In genomic region chr5:97065746-97066145, GRCm38 (mm10) we compare ENCODE assay signal across 15 mouse cellular contexts.
"Had no signal": no experiment of that assay in that cellular context is flagged by ENCODE, and none has a peak within 500 bp of the region (broad histone marks: within the 10 kb centered on the region; RNA-seq: fewer than 3 reads in every experiment).

No protein-coding gene starts in this region.

- DNase-seq: liver, postnatal 0 days; lung, adult 2 months; lung, postnatal 14 days; lung, postnatal 36 days; midbrain, embryonic 14.5 days; retina, postnatal 1 day; right cerebral cortex, adult 18-20 months; right cerebral cortex, postnatal 25 days; right cerebral cortex, postnatal 4 days; spleen, adult 18-20 months; thymus, adult 2 months; thymus, postnatal 25 days; thymus, postnatal 4 days had no signal

- ATAC-seq: liver, postnatal 0 days; lung, postnatal 0 days; midbrain, embryonic 16.5 days had no signal
